Mouse (Mus musculus): ENCODE results near the gene Kri1. TPM values are rescaled to one million over a fixed set of nuclear protein-coding genes. Genes with fewer than 3 reads are reported as not detected.
"Not testable (repeated sequence)": the region's sequence is repeated elsewhere in the genome, so short reads cannot be mapped to it uniquely, and the experiment has no call there.

Gene Kri1
- polyA plus RNA-seq, 1 experiment from 2014 or later: 8.9 TPM

- Histone ChIP-seq H3K27ac (ENCODE audit: low read length) (no peak overlapping the region), H3K9me3 (ENCODE audit: low read length) (no peaks in the 10 kb centered on the region), H3K9ac (replicated peaks; ENCODE audit: low read depth) (no peak overlapping the region), H3K4me1 (ENCODE audit: insufficient read depth, low read depth, low read length) (no peaks in the 10 kb centered on the region; the same call in 1 of the 2 replicates), H3K4me2 (replicated peaks; ENCODE audit: low read depth, low read length) (no peak overlapping the region), H3K27me3 (replicated peaks; ENCODE audit: insufficient read depth, low read length) (no peaks in the 10 kb centered on the region), H3K4me3 (ENCODE audit: low read depth, low read length) (no peak overlapping the region), H3K36me3 (ENCODE audit: insufficient read depth, low read length) (peaks cover 5% of the 10 kb centered on the region; the same call in 1 of the 2 replicates)
- WGBS: 49% methylated on average over 23 of the region's 23 CpGs
- no peak for DNase-seq (ENCODE audit: low spot score)
- ATAC-seq: no peak
- TF ChIP-seq EP300 (IDR thresholded peaks at IDR 0.05) (no peak), CTCF (IDR thresholded peaks at IDR 0.05) (no peak)
Measured at GRCm38 (mm10) chr9:21231551-21231950, 56.2 kb downstream of the Kri1 start.

DNA sequence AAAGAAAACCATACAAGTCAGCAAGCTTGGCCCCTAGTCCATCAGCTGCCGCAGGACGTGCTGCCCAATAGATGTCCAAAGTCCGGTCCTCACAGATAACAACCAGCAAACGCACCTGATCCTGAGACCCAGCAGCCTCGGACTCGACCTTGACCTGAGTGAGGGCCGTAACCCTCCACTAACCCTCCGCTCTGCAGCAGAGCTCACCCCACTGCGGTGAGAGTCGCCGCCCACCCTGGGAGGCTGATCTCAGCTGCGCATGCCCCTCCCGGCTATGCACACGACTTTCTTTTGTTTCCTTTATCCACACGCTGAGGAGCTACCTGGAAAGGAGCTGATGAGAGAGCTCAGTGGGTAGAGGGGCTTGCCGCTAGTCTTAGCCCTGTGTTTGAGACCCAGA is 60.4 kb downstream of the Kri1 start:
- ATAC-seq: no peak
- Histone ChIP-seq H3K9me3 (ENCODE audit: low read length) (no peaks in the 10 kb centered on the region), H3K36me3 (ENCODE audit: insufficient read depth, low read length) (peaks cover 5% of the 10 kb centered on the region; the same call in 1 of the 2 replicates), H3K4me1 (ENCODE audit: insufficient read depth, low read depth, low read length) (no peaks in the 10 kb centered on the region; the same call in 1 of the 2 replicates), H3K9ac (replicated peaks; ENCODE audit: low read depth) (0 out of 2 replicates have a peak overlapping the region, but pooled peaks have one; percentile 29), H3K4me3 (ENCODE audit: low read depth, low read length) (peak overlapping the region; percentile 28; the same call in 1 of the 2 replicates), H3K4me2 (replicated peaks; ENCODE audit: low read depth, low read length) (peak overlapping the region; percentile 57), H3K27me3 (replicated peaks; ENCODE audit: insufficient read depth, low read length) (no peaks in the 10 kb centered on the region), H3K27ac (ENCODE audit: low read length) (no peak overlapping the region)
- no peak for DNase-seq (ENCODE audit: low spot score)
- no peak for TF ChIP-seq CTCF (IDR thresholded peaks at IDR 0.05)
- 16% methylated on average over 16 of the region's 16 CpGs for WGBS

GRCm38 (mm10) chr9:21225415-21225758 is 62.4 kb downstream of the Kri1 start:
- TF ChIP-seq CTCF (IDR thresholded peaks at IDR 0.05): no peak
- TF ChIP-seq EP300 (IDR thresholded peaks at IDR 0.05): no peak
- H3K4me2 ChIP-seq (replicated peaks; ENCODE audit: low read depth, low read length): peak overlapping the region; percentile 48
- H3K4me1 ChIP-seq (ENCODE audit: insufficient read depth, low read depth, low read length): no peaks in the 10 kb centered on the region; the same call in 1 of the 2 replicates
- ATAC-seq (no peak), DNase-seq (ENCODE audit: low spot score) (no peak)
- 8% methylated on average over 7 of the region's 7 CpGs for WGBS
- H3K27ac ChIP-seq (ENCODE audit: low read length): no peak overlapping the region
- peaks cover 1% of the 10 kb centered on the region; the same call in 1 of the 2 replicates for H3K36me3 ChIP-seq (ENCODE audit: insufficient read depth, low read length)
- no peaks in the 10 kb centered on the region for H3K9me3 ChIP-seq (ENCODE audit: low read length)
- no peak overlapping the region for H3K9ac ChIP-seq (replicated peaks; ENCODE audit: low read depth)
- no peaks in the 10 kb centered on the region for H3K27me3 ChIP-seq (replicated peaks; ENCODE audit: insufficient read depth, low read length)
- 0 out of 2 replicates have a peak overlapping the region, but pooled peaks have one; percentile 21 for H3K4me3 ChIP-seq (ENCODE audit: low read depth, low read length)

DNA sequence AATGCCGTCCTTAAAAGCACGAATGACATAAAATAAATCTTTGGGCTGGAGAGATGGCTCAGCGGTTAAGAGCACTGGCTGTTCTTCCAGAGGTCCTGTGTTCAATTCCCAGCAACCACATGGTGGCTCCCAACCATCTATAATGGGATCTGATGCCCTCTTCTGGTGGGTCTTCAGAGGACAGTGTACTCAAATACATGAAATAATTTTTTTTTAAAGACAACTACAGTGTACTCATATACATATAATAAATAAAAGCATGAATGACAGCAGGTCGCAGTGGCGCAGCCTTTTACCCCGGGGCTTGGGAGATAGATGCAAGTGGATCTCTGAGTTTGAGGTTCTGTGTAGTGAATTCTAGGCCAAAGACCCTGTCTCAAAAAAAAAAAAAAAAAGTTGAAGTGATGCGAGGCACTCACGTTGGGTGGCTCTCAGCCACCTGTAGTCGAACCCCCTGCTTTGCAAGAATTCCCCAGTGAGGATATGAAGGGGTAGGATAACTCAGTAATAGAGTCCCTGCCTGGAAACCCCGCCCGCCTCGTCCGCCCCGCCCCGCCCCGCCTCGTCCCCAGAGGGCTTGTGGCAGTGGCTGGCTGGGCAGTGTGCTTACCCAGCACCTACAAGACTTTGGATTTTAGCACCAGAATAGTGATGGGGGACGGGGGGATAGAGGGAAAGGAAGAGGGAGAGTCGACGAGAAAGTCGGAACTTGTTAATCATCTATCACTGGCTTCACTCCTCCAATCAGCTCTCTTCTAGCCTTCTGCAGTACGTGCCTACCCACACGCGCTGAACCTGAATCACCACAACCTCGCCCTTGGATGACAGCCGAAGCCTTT is 63.0 kb downstream of the Kri1 start:
- ATAC-seq: no peak
- peak overlapping the region; percentile 48 for H3K4me2 ChIP-seq (replicated peaks; ENCODE audit: low read depth, low read length)
- no peak overlapping the region for H3K9ac ChIP-seq (replicated peaks; ENCODE audit: low read depth)
- no peaks in the 10 kb centered on the region for H3K27me3 ChIP-seq (replicated peaks; ENCODE audit: insufficient read depth, low read length)
- H3K4me3 ChIP-seq (ENCODE audit: low read depth, low read length): 0 out of 2 replicates have a peak overlapping the region, but pooled peaks have one; percentile 21
- peak; percentile 44 for DNase-seq (ENCODE audit: low spot score)
- H3K27ac ChIP-seq (ENCODE audit: low read length): no peak overlapping the region
- TF ChIP-seq EP300 (IDR thresholded peaks at IDR 0.05) (no peak), CTCF (IDR thresholded peaks at IDR 0.05) (peak; percentile 23; the same call in 1 of the 2 replicates)
- no peaks in the 10 kb centered on the region for H3K9me3 ChIP-seq (ENCODE audit: low read length)
- WGBS: 20% methylated on average over 26 of the region's 26 CpGs
- H3K4me1 ChIP-seq (ENCODE audit: insufficient read depth, low read depth, low read length): no peaks in the 10 kb centered on the region; the same call in 1 of the 2 replicates
- no peaks in the 10 kb centered on the region for H3K36me3 ChIP-seq (ENCODE audit: insufficient read depth, low read length)

DNA sequence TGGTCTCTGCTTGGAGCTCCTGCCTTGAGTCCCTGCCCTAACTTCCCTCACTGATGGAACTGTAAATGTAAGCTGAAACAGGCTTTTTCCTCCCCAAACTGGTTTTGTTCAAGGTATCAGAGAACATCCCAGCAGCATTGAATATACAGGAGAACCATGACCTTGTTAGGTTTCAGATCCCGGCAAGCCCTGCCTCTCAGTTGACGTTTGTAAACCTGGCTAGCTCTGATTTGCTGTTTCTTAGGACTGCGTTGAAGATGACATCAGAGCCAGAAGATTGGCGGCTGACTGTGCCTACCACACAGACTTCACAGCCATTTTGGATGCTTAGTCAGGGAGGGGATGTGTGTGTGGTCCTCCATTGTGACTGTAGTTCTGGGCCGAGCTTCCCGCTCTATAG is 63.9 kb downstream of the Kri1 start:
- Histone ChIP-seq H3K4me2 (replicated peaks; ENCODE audit: low read depth, low read length) (no peak overlapping the region), H3K4me3 (ENCODE audit: low read depth, low read length) (no peak overlapping the region), H3K4me1 (ENCODE audit: insufficient read depth, low read depth, low read length) (no peaks in the 10 kb centered on the region; the same call in 1 of the 2 replicates), H3K9ac (replicated peaks; ENCODE audit: low read depth) (no peak overlapping the region), H3K9me3 (ENCODE audit: low read length) (no peaks in the 10 kb centered on the region), H3K27me3 (replicated peaks; ENCODE audit: insufficient read depth, low read length) (no peaks in the 10 kb centered on the region), H3K36me3 (ENCODE audit: insufficient read depth, low read length) (no peaks in the 10 kb centered on the region), H3K27ac (ENCODE audit: low read length) (no peak overlapping the region)
- ATAC-seq: no peak
- DNase-seq (ENCODE audit: low spot score): no peak
- TF ChIP-seq CTCF (IDR thresholded peaks at IDR 0.05) (no peak), EP300 (IDR thresholded peaks at IDR 0.05) (no peak)
- WGBS: 85% methylated on average over 6 of the region's 6 CpGs

- not testable (repeated sequence) for H3K9me3 ChIP-seq (ENCODE audit: low read length); H3K4me2 ChIP-seq (replicated peaks; ENCODE audit: low read depth, low read length); DNase-seq (ENCODE audit: low spot score); H3K4me3 ChIP-seq (ENCODE audit: low read depth, low read length); H3K27me3 ChIP-seq (replicated peaks; ENCODE audit: insufficient read depth, low read length); H3K9ac ChIP-seq (replicated peaks; ENCODE audit: low read depth); ATAC-seq; H3K36me3 ChIP-seq (ENCODE audit: insufficient read depth, low read length); H3K4me1 ChIP-seq (ENCODE audit: insufficient read depth, low read depth, low read length); H3K27ac ChIP-seq (ENCODE audit: low read length)
- 100% methylated on average over 1 of the region's 2 CpGs for WGBS
Measured at GRCm38 (mm10) chr9:21223490-21223889, 64.3 kb downstream of the Kri1 start.

Other genes starting within 250 kb of the Kri1 start
- 0.51 TPM in 1 of 2 replicates, not detected in the other for gene Zglp1, start 220.9 kb downstream of the Kri1 start, polyA plus RNA-seq (2015; fragmentation: Nextera tagmentation; extraction: Ambion mirVana)
- 0.11 TPM in 1 of 2 replicates, not detected in the other for gene Gm49373, start 214.9 kb downstream of the Kri1 start, polyA plus RNA-seq (2015; fragmentation: Nextera tagmentation; extraction: Ambion mirVana)
- gene Fdx1l, start 214.4 kb downstream of the Kri1 start, polyA plus RNA-seq (2015; fragmentation: Nextera tagmentation; extraction: Ambion mirVana): 36.7 and 40.9 TPM in 2 replicates
- gene Gm38431, start 196.0 kb downstream of the Kri1 start, polyA plus RNA-seq (2015; fragmentation: Nextera tagmentation; extraction: Ambion mirVana): 0.60 and 0.69 TPM in 2 replicates
- gene Raver1, start 196.0 kb downstream of the Kri1 start, polyA plus RNA-seq (2015; fragmentation: Nextera tagmentation; extraction: Ambion mirVana): 15.3 and 16.8 TPM in 2 replicates
- gene Tyk2, start 156.7 kb downstream of the Kri1 start, polyA plus RNA-seq (2015; fragmentation: Nextera tagmentation; extraction: Ambion mirVana): 10.9 and 12.5 TPM in 2 replicates
- gene Cdc37, start 138.0 kb downstream of the Kri1 start, polyA plus RNA-seq (2015; fragmentation: Nextera tagmentation; extraction: Ambion mirVana): 165 and 171 TPM in 2 replicates
- gene Pde4a, start 122.3 kb downstream of the Kri1 start, polyA plus RNA-seq (2015; fragmentation: Nextera tagmentation; extraction: Ambion mirVana): 3.9 and 4.7 TPM in 2 replicates
- 44.7 and 45.9 TPM in 2 replicates for gene Keap1, start 48.6 kb downstream of the Kri1 start, polyA plus RNA-seq (2015; fragmentation: Nextera tagmentation; extraction: Ambion mirVana)
- gene S1pr5, start 39.5 kb downstream of the Kri1 start, polyA plus RNA-seq (2015; fragmentation: Nextera tagmentation; extraction: Ambion mirVana): 0.12 and 0.13 TPM in 2 replicates
- 36.4 and 40.0 TPM in 2 replicates for gene Atg4d, start 22.7 kb downstream of the Kri1 start, polyA plus RNA-seq (2015; fragmentation: Nextera tagmentation; extraction: Ambion mirVana)
- gene Cdkn2d, start 3.4 kb upstream of the Kri1 start, polyA plus RNA-seq (2015; fragmentation: Nextera tagmentation; extraction: Ambion mirVana): 33.9 and 34.9 TPM in 2 replicates
- 35.9 and 36.4 TPM in 2 replicates for gene Ap1m2, start 24.4 kb upstream of the Kri1 start, polyA plus RNA-seq (2015; fragmentation: Nextera tagmentation; extraction: Ambion mirVana)
- gene Slc44a2, start 32.7 kb upstream of the Kri1 start, polyA plus RNA-seq (2015; fragmentation: Nextera tagmentation; extraction: Ambion mirVana): 155 and 165 TPM in 2 replicates
- 53.4 and 58.5 TPM in 2 replicates for gene Ilf3, start 79.9 kb upstream of the Kri1 start, polyA plus RNA-seq (2015; fragmentation: Nextera tagmentation; extraction: Ambion mirVana)
- 17.4 and 20.6 TPM in 2 replicates for gene Qtrt1, start 123.9 kb upstream of the Kri1 start, polyA plus RNA-seq (2015; fragmentation: Nextera tagmentation; extraction: Ambion mirVana)
- 79.8 and 81.1 TPM in 2 replicates for gene Dnm2, start 136.9 kb upstream of the Kri1 start, polyA plus RNA-seq (2015; fragmentation: Nextera tagmentation; extraction: Ambion mirVana)
- 60.8 and 71.3 TPM in 2 replicates for gene Tmed1, start 222.3 kb upstream of the Kri1 start, polyA plus RNA-seq (2015; fragmentation: Nextera tagmentation; extraction: Ambion mirVana)
- gene AB124611, start 238.2 kb upstream of the Kri1 start, polyA plus RNA-seq (2015; fragmentation: Nextera tagmentation; extraction: Ambion mirVana): 5.2 and 5.5 TPM in 2 replicates

Measured in lung, postnatal 0 days (tissue).